Mouse (Mus musculus): ENCODE data around the gene Copz2.

DNA sequence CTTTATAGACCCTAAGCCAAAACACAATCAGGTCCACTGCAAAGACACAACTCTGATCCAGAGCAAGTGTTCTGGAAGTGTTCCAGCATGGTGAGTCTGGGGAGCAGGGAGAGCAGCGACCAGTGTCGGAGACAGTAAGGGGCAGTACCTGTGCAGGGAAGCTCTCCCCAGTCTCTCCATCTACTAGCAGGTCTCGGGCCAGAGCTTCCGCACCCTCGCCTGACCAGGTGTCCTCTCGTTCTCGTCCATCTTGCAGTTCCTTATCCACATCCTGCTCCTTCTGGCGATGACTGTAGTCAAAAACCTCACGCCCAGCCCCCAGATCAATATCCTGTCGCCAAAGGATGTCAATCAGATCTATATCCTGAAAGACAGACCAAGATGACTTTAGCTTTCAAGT lies 27.7 kb upstream of the Copz2 start:
- TF ChIP-seq GATA1 (IDR thresholded peaks at IDR 0.05; ENCODE audit: low read length) (no peak), TAL1 (IDR thresholded peaks at IDR 0.05; ENCODE audit: low read length) (no peak)
